Mouse (Mus musculus) frontal cortex, postnatal 14 days (tissue): ENCODE measurements around the gene Pdilt.

Experiments
- DNase-seq, 2 experiments: peaks; one replicate each; pipeline ENCODE4 v3.0.0; 2022; ENCODE audit warnings: low spot score in 2 of 2

Pdilt gene

GRCm38 (mm10) chr7:119511143-119511542 is 12.1 kb downstream of the Pdilt start:
- DNase-seq, result no peak

- DNase-seq, result no peak
These were observed 33.1 kb downstream of the Pdilt start for GRCm38 (mm10) chr7:119490041-119490780.

- DNase-seq, result no peak
These were observed 36.6 kb downstream of the Pdilt start for GRCm38 (mm10) chr7:119486683-119487082.

GRCm38 (mm10) chr7:119484154-119484553 is 39.1 kb downstream of the Pdilt start:
- DNase-seq, result no peak

GRCm38 (mm10) chr7:119479256-119479655 is 44.0 kb downstream of the Pdilt start, which contains the start of gene Umod:
Gene Umod, minus strand, starts transcription at chr7:119479282.
- no peak for DNase-seq

- DNase-seq, result no peak
These were observed 46.5 kb downstream of the Pdilt start for GRCm38 (mm10) chr7:119476500-119477389.

- no peak for DNase-seq
These were observed 64.1 kb downstream of the Pdilt start, which contains the start of gene Gp2 for GRCm38 (mm10) chr7:119459185-119459584. Gene Gp2, minus strand, starts transcription at chr7:119459285.

- DNase-seq, result no peak
These were observed 69.1 kb downstream of the Pdilt start for GRCm38 (mm10) chr7:119454192-119454591.

GRCm38 (mm10) chr7:119443849-119444248 is 79.4 kb downstream of the Pdilt start:
- DNase-seq, result peak in 1 of 2 experiments; percentile 20

GRCm38 (mm10) chr7:119441938-119442337 is 81.4 kb downstream of the Pdilt start:
- DNase-seq, result no peak
